Mouse (Mus musculus): ENCODE measurements at regions not wholly inside any gene's neighbourhood (a gene's known extent, or its start where the extent isn't known, plus 50 kb on each side); places are given as distances from the start of the nearest gene placed in this dataset.

GRCm38 (mm10) chr8:33997676-33998075 is 113.9 kb downstream of the Gm10131 start:
- peak; percentile 84 for DNase-seq (ENCODE audit: low spot score)
- Histone ChIP-seq H3K4me3 (peak overlapping the region; percentile 27), H3K4me1 (peaks cover 38% of the 10 kb centered on the region), H3K36me3 (no peaks in the 10 kb centered on the region), H3K9me3 (no peaks in the 10 kb centered on the region), H3K27ac (peak overlapping the region; percentile 78), H3K27me3 (ENCODE audit: insufficient read depth, poor library complexity, severe bottlenecking) (no peaks in the 10 kb centered on the region)
- WGBS, result 21% methylated on average over 4 of the region's 4 CpGs

GRCm38 (mm10) chr8:33992946-33993345 is 118.6 kb downstream of the Gm10131 start:
- DNase-seq (ENCODE audit: low spot score), result peak; percentile 95
- peaks cover 55% of the 10 kb centered on the region for H3K4me1 ChIP-seq
- WGBS, result 2% methylated on average over 11 of the region's 11 CpGs
- H3K27ac ChIP-seq, result peak overlapping the region; percentile 89
- no peaks in the 10 kb centered on the region for H3K27me3 ChIP-seq (ENCODE audit: insufficient read depth, poor library complexity, severe bottlenecking)
- H3K4me3 ChIP-seq, result peak overlapping the region; percentile 37; the same call in 1 of the 2 replicates
- no peaks in the 10 kb centered on the region for H3K9me3 ChIP-seq
- no peaks in the 10 kb centered on the region for H3K36me3 ChIP-seq

- H3K27me3 ChIP-seq (ENCODE audit: insufficient read depth, poor library complexity, severe bottlenecking), result no peaks in the 10 kb centered on the region
- 0 out of 2 replicates have a peak overlapping the region, but pooled peaks have one; percentile 37 for H3K4me3 ChIP-seq
- DNase-seq (ENCODE audit: low spot score), result no peak
- peak overlapping the region; percentile 89 for H3K27ac ChIP-seq
- H3K9me3 ChIP-seq, result no peaks in the 10 kb centered on the region
- WGBS, result 20% methylated on average over 12 of the region's 12 CpGs
- H3K36me3 ChIP-seq, result no peaks in the 10 kb centered on the region
- H3K4me1 ChIP-seq, result peaks cover 59% of the 10 kb centered on the region
Measured at GRCm38 (mm10) chr8:33991917-33992875, 119.3 kb downstream of the Gm10131 start.

- no peaks in the 10 kb centered on the region for H3K36me3 ChIP-seq
- H3K9me3 ChIP-seq, result no peaks in the 10 kb centered on the region
- H3K4me1 ChIP-seq, result peaks cover 60% of the 10 kb centered on the region
- no peak for DNase-seq (ENCODE audit: low spot score)
- H3K27me3 ChIP-seq (ENCODE audit: insufficient read depth, poor library complexity, severe bottlenecking), result no peaks in the 10 kb centered on the region
- peak overlapping the region; percentile 89 for H3K27ac ChIP-seq
- 19% methylated on average over 17 of the region's 17 CpGs for WGBS
- H3K4me3 ChIP-seq, result 0 out of 2 replicates have a peak overlapping the region, but pooled peaks have one; percentile 22
Measured at GRCm38 (mm10) chr8:33991165-33991916, 120.2 kb downstream of the Gm10131 start.

GRCm38 (mm10) chr8:33990039-33990438 is 121.5 kb downstream of the Gm10131 start:
- H3K4me3 ChIP-seq, result no peak overlapping the region
- H3K9me3 ChIP-seq, result no peaks in the 10 kb centered on the region
- DNase-seq (ENCODE audit: low spot score), result no peak
- peak overlapping the region; percentile 18; the same call in 1 of the 2 replicates for H3K27ac ChIP-seq
- H3K4me1 ChIP-seq, result peaks cover 56% of the 10 kb centered on the region
- no peaks in the 10 kb centered on the region for H3K36me3 ChIP-seq
- H3K27me3 ChIP-seq (ENCODE audit: insufficient read depth, poor library complexity, severe bottlenecking), result no peaks in the 10 kb centered on the region
- 60% methylated on average over 9 of the region's 9 CpGs for WGBS

GRCm38 (mm10) chr8:33987755-33988104 is 123.8 kb downstream of the Gm10131 start:
- no peak for DNase-seq (ENCODE audit: low spot score)
- peak overlapping the region; percentile 84 for H3K27ac ChIP-seq
- no peaks in the 10 kb centered on the region for H3K9me3 ChIP-seq
- H3K27me3 ChIP-seq (ENCODE audit: insufficient read depth, poor library complexity, severe bottlenecking), result no peaks in the 10 kb centered on the region
- H3K4me1 ChIP-seq, result peaks cover 34% of the 10 kb centered on the region
- no peaks in the 10 kb centered on the region for H3K36me3 ChIP-seq
- 46% methylated on average over 10 of the region's 10 CpGs for WGBS
- no peak overlapping the region for H3K4me3 ChIP-seq

- H3K36me3 ChIP-seq, result no peaks in the 10 kb centered on the region
- H3K27me3 ChIP-seq (ENCODE audit: insufficient read depth, poor library complexity, severe bottlenecking), result no peaks in the 10 kb centered on the region
- WGBS, result 74% methylated on average over 15 of the region's 15 CpGs
- DNase-seq (ENCODE audit: low spot score), result no peak
- H3K9me3 ChIP-seq, result no peaks in the 10 kb centered on the region
- peak overlapping the region; percentile 84 for H3K27ac ChIP-seq
- peaks cover 33% of the 10 kb centered on the region for H3K4me1 ChIP-seq
- no peak overlapping the region for H3K4me3 ChIP-seq
Measured at GRCm38 (mm10) chr8:33987091-33987754, 124.3 kb downstream of the Gm10131 start.

- peaks cover 27% of the 10 kb centered on the region for H3K4me1 ChIP-seq
- H3K27ac ChIP-seq, result no peak overlapping the region; the same call in 1 of the 2 replicates
- 94% methylated on average over 6 of the region's 6 CpGs for WGBS
- H3K4me3 ChIP-seq, result no peak overlapping the region
- H3K9me3 ChIP-seq, result no peaks in the 10 kb centered on the region
- no peak for DNase-seq (ENCODE audit: low spot score)
- no peaks in the 10 kb centered on the region for H3K27me3 ChIP-seq (ENCODE audit: insufficient read depth, poor library complexity, severe bottlenecking)
- no peaks in the 10 kb centered on the region for H3K36me3 ChIP-seq
Measured at GRCm38 (mm10) chr8:33986657-33987056, 124.9 kb downstream of the Gm10131 start.

GRCm38 (mm10) chr8:33985430-33985977 is 126.0 kb downstream of the Gm10131 start:
- 56% methylated on average over 11 of the region's 11 CpGs for WGBS
- Histone ChIP-seq H3K27me3 (ENCODE audit: insufficient read depth, poor library complexity, severe bottlenecking) (no peaks in the 10 kb centered on the region), H3K27ac (no peak overlapping the region), H3K4me1 (peaks cover 30% of the 10 kb centered on the region), H3K36me3 (no peaks in the 10 kb centered on the region), H3K4me3 (no peak overlapping the region), H3K9me3 (no peaks in the 10 kb centered on the region)
- no peak for DNase-seq (ENCODE audit: low spot score)

GRCm38 (mm10) chr8:33981629-33982028 is 129.9 kb downstream of the Gm10131 start:
- H3K36me3 ChIP-seq, result no peaks in the 10 kb centered on the region
- DNase-seq (ENCODE audit: low spot score), result no peak
- H3K27me3 ChIP-seq (ENCODE audit: insufficient read depth, poor library complexity, severe bottlenecking), result no peaks in the 10 kb centered on the region
- 72% methylated on average over 4 of the region's 4 CpGs for WGBS
- H3K27ac ChIP-seq, result peak overlapping the region; percentile 33
- no peak overlapping the region for H3K4me3 ChIP-seq
- peaks cover 41% of the 10 kb centered on the region for H3K4me1 ChIP-seq
- no peaks in the 10 kb centered on the region for H3K9me3 ChIP-seq

- no peak for DNase-seq (ENCODE audit: low spot score)
- no peak overlapping the region for H3K4me3 ChIP-seq
- peaks cover 41% of the 10 kb centered on the region for H3K4me1 ChIP-seq
- no peaks in the 10 kb centered on the region for H3K27me3 ChIP-seq (ENCODE audit: insufficient read depth, poor library complexity, severe bottlenecking)
- 42% methylated on average over 7 of the region's 7 CpGs for WGBS
- H3K27ac ChIP-seq, result peak overlapping the region; percentile 89
- no peaks in the 10 kb centered on the region for H3K9me3 ChIP-seq
- H3K36me3 ChIP-seq, result no peaks in the 10 kb centered on the region
Measured at GRCm38 (mm10) chr8:33980999-33981398, 130.5 kb downstream of the Gm10131 start.

Measured in heart, embryonic 10.5 days (tissue).